Mouse (Mus musculus): ENCODE results near the gene Rps6ka2. TPM values are rescaled to one million over a fixed set of nuclear protein-coding genes. Genes with fewer than 3 reads are reported as not detected.

The Rps6ka2 gene
- total RNA-seq, 2 experiments from 2014 or later, result 93.6 to 103 TPM

Other genes with a start within 250 kb of the Rps6ka2 start
- 10 to 100 TPM; 25.4 to 26.9 TPM for gene Rsph3b, start 221.4 kb upstream of the Rps6ka2 start, total RNA-seq (2021)
- 10 to 100 TPM; 13.4 to 15.7 TPM for gene Tagap1, start 209.0 kb upstream of the Rps6ka2 start, total RNA-seq (2021)
- 100 to 1,000 TPM; 113 to 139 TPM for gene Rnaset2b, start 199.5 kb upstream of the Rps6ka2 start, total RNA-seq (2021)
- gene Gm49721, start 191.2 kb upstream of the Rps6ka2 start, total RNA-seq (2021), result under 1 TPM; 0.12 to 0.39 TPM
- gene Gm1604a, start 144.5 kb upstream of the Rps6ka2 start, total RNA-seq (2021), result not detected
- not detected for gene Tcp10a, start 154.5 kb downstream of the Rps6ka2 start, total RNA-seq (2021)
- gene Ttll2, start 182.6 kb downstream of the Rps6ka2 start, total RNA-seq (2021), result not detected
- gene Gm49630, start 201.9 kb downstream of the Rps6ka2 start, total RNA-seq (2021), result not detected
- under 1 TPM; 0.12 to 0.16 TPM for gene Unc93a2, start 215.3 kb downstream of the Rps6ka2 start, total RNA-seq (2021)